11 mouse cellular contexts compared by ENCODE assay signal in the genomic region with DNA sequence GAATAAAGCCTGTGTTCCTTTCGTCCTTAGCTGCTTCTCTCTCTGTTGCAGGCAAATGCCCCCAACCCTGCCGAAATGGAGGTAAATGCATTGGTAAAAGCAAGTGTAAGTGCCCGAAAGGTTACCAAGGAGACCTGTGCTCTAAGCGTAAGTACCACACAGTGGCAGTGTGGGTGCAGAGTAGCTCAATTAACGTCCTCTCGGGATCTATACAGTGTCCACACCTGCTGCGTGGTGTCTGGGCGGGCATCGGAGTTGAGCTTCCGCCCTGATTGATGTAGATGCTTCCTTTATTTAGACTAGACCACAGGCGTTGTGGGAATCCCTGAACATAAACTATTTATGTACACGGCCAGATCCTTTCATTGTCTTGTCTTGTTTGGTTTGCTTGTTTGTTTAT.
DNase-seq lines count a peak whose midpoint lies in the region; ATAC-seq and TF ChIP-seq lines count a peak whose summit lies in the region.
"Had no signal": no experiment of that assay in that cellular context is flagged by ENCODE, and none has a peak within 500 bp of the region (broad histone marks: within the 10 kb centered on the region; RNA-seq: fewer than 3 reads in every experiment).

No protein-coding gene starts in this region.

- ATAC-seq in forebrain, postnatal 0 days, result peak; percentile 38; the same call in 1 of the 2 replicates
- no peak for ATAC-seq in forebrain, embryonic 16.5 days
- no peak for ATAC-seq in liver, embryonic 11.5 days (replicated peaks; ENCODE audit: low FRiP score)
- ATAC-seq in lung, postnatal 0 days, result peak; percentile 77
- ATAC-seq in stomach, embryonic 15.5 days (ENCODE audit: insufficient read depth, low FRiP score, low read depth), result no peak; the same call in 1 of the 2 replicates

- peak; percentile 36 for TF ChIP-seq CTCF in forebrain, postnatal 0 days (IDR thresholded peaks at IDR 0.05; ENCODE audit: low read depth)
- peak; percentile 56 for TF ChIP-seq CTCF in lung, postnatal 0 days (IDR thresholded peaks at IDR 0.05)

- no peak overlapping the region for H3K4me3 ChIP-seq in forebrain, postnatal 0 days (ENCODE audit: low read depth, low read length)
- H3K4me3 ChIP-seq in forebrain, embryonic 16.5 days (replicated peaks; ENCODE audit: low read length), result no peak overlapping the region
- no peak overlapping the region for H3K4me3 ChIP-seq in liver, embryonic 11.5 days (ENCODE audit: low read depth, low read length)
- H3K4me3 ChIP-seq in lung, postnatal 0 days (ENCODE audit: low read depth, low read length), result peak overlapping the region; percentile 6; the same call in 1 of the 2 replicates
- no peak overlapping the region for H3K4me3 ChIP-seq in stomach, embryonic 15.5 days (replicated peaks)

- no peak overlapping the region for H3K9ac ChIP-seq in forebrain, postnatal 0 days
- no peak overlapping the region for H3K9ac ChIP-seq in forebrain, embryonic 16.5 days (replicated peaks; ENCODE audit: low read depth, low read length)
- no peak overlapping the region for H3K9ac ChIP-seq in liver, embryonic 11.5 days (ENCODE audit: low read depth, low read length)
- H3K9ac ChIP-seq in lung, postnatal 0 days (replicated peaks; ENCODE audit: low read depth), result no peak overlapping the region
- no peak overlapping the region for H3K9ac ChIP-seq in stomach, embryonic 15.5 days

- no peak overlapping the region for H3K27ac ChIP-seq in forebrain, postnatal 0 days (ENCODE audit: low read depth, low read length)
- H3K27ac ChIP-seq in forebrain, embryonic 16.5 days (ENCODE audit: low read length), result no peak overlapping the region
- no peak overlapping the region for H3K27ac ChIP-seq in liver, embryonic 11.5 days (ENCODE audit: low read depth, low read length)
- H3K27ac ChIP-seq in lung, postnatal 0 days (ENCODE audit: low read length), result no peak overlapping the region
- H3K27ac ChIP-seq in stomach, embryonic 15.5 days, result no peak overlapping the region

- no peaks in the 10 kb centered on the region for H3K4me1 ChIP-seq in forebrain, postnatal 0 days (ENCODE audit: insufficient read depth)
- 0 out of 2 replicates have a peak, but pooled peaks cover 3% of the 10 kb centered on the region for H3K4me1 ChIP-seq in forebrain, embryonic 16.5 days (replicated peaks; ENCODE audit: control insufficient read depth, insufficient read depth, low read length)
- H3K4me1 ChIP-seq in liver, embryonic 11.5 days (replicated peaks; ENCODE audit: control insufficient read depth, insufficient read depth, low read length), result no peaks in the 10 kb centered on the region
- H3K4me1 ChIP-seq in lung, postnatal 0 days (ENCODE audit: insufficient read depth, low read depth, low read length), result peaks cover 4% of the 10 kb centered on the region; the same call in 1 of the 2 replicates
- no peaks in the 10 kb centered on the region for H3K4me1 ChIP-seq in stomach, embryonic 15.5 days

- 0 out of 2 replicates have a peak overlapping the region, but pooled peaks have one; percentile 9 for H3K4me2 ChIP-seq in forebrain, postnatal 0 days (ENCODE audit: low read depth)
- no peak overlapping the region for H3K4me2 ChIP-seq in forebrain, embryonic 16.5 days (ENCODE audit: low read length)
- H3K4me2 ChIP-seq in liver, embryonic 11.5 days, result peak overlapping the region; percentile 7; the same call in 1 of the 2 replicates
- no peak overlapping the region; the same call in 1 of the 2 replicates for H3K4me2 ChIP-seq in lung, postnatal 0 days (replicated peaks; ENCODE audit: low read depth, low read length)
- 0 out of 2 replicates have a peak overlapping the region, but pooled peaks have one; percentile 1 for H3K4me2 ChIP-seq in stomach, embryonic 15.5 days

- DNase-seq in forebrain, postnatal 0 days, result peak; percentile 22
- DNase-seq in liver, embryonic 11.5 days (ENCODE audit: low spot score), result no peak
- DNase-seq in liver, result no peak
- DNase-seq in lung, postnatal 0 days (ENCODE audit: low spot score), result peak; percentile 35
- no peak for DNase-seq in ovary, adult 18-20 months (ENCODE audit: low spot score)
- no peak for DNase-seq in gastrocnemius, adult 18-20 months (ENCODE audit: low spot score)
- DNase-seq: adrenal gland, postnatal 25 days; cerebellum, adult 2 months; thymus, postnatal 14 days had no signal

- peak; percentile 44; the same call in 1 of the 2 replicates for TF ChIP-seq EP300 in lung, postnatal 0 days (IDR thresholded peaks at IDR 0.05)

- H3K36me3 ChIP-seq in forebrain, postnatal 0 days (ENCODE audit: insufficient read depth), result no peaks in the 10 kb centered on the region
- no peaks in the 10 kb centered on the region for H3K36me3 ChIP-seq in forebrain, embryonic 16.5 days (ENCODE audit: control insufficient read depth, insufficient read depth)
- H3K36me3 ChIP-seq in liver, embryonic 11.5 days (ENCODE audit: control insufficient read depth, insufficient read depth, low read length), result no peaks in the 10 kb centered on the region
- H3K36me3 ChIP-seq in lung, postnatal 0 days (ENCODE audit: insufficient read depth, low read length), result no peaks in the 10 kb centered on the region
- no peaks in the 10 kb centered on the region for H3K36me3 ChIP-seq in stomach, embryonic 15.5 days

- no peaks in the 10 kb centered on the region for H3K9me3 ChIP-seq in forebrain, postnatal 0 days (ENCODE audit: low read length)
- H3K9me3 ChIP-seq in forebrain, embryonic 16.5 days (ENCODE audit: control insufficient read depth, low read length), result no peaks in the 10 kb centered on the region
- no peaks in the 10 kb centered on the region for H3K9me3 ChIP-seq in liver, embryonic 11.5 days (ENCODE audit: control insufficient read depth, low read length)
- no peaks in the 10 kb centered on the region for H3K9me3 ChIP-seq in lung, postnatal 0 days (ENCODE audit: low read length)
- no peaks in the 10 kb centered on the region for H3K9me3 ChIP-seq in stomach, embryonic 15.5 days

- 48% methylated on average over 12 of the region's 12 CpGs for WGBS in forebrain, postnatal 0 days
- WGBS in forebrain, embryonic 16.5 days, result 38% methylated on average over 12 of the region's 12 CpGs
- 59% methylated on average over 12 of the region's 12 CpGs for WGBS in liver, embryonic 11.5 days
- WGBS in lung, postnatal 0 days, result 26% methylated on average over 12 of the region's 12 CpGs
- WGBS in stomach, embryonic 15.5 days, result 34% methylated on average over 12 of the region's 12 CpGs

- no peaks in the 10 kb centered on the region for H3K27me3 ChIP-seq in forebrain, postnatal 0 days (ENCODE audit: insufficient read depth, low read length)
- no peaks in the 10 kb centered on the region for H3K27me3 ChIP-seq in forebrain, embryonic 16.5 days (replicated peaks; ENCODE audit: control insufficient read depth, insufficient read depth, low read length)
- 0 out of 2 replicates have a peak, but pooled peaks cover 4% of the 10 kb centered on the region for H3K27me3 ChIP-seq in liver, embryonic 11.5 days (replicated peaks; ENCODE audit: control insufficient read depth, insufficient read depth, low read length)
- H3K27me3 ChIP-seq in lung, postnatal 0 days (replicated peaks; ENCODE audit: insufficient read depth, low read length), result no peaks in the 10 kb centered on the region
- 0 out of 2 replicates have a peak, but pooled peaks cover 3% of the 10 kb centered on the region for H3K27me3 ChIP-seq in stomach, embryonic 15.5 days (replicated peaks)

Comparison
In these comparisons a context has a peak if more than half of its experiments do, and no peak if none do; other contexts are left out.
1. ATAC-seq: peak in forebrain, postnatal 0 days (single experiment) and lung, postnatal 0 days (single experiment); none in forebrain, embryonic 16.5 days (single experiment), liver, embryonic 11.5 days (single experiment) and stomach, embryonic 15.5 days (single experiment).
2. H3K4me2 ChIP-seq: peak in forebrain, postnatal 0 days (single experiment), liver, embryonic 11.5 days (single experiment) and stomach, embryonic 15.5 days (single experiment); none in forebrain, embryonic 16.5 days (single experiment) and lung, postnatal 0 days (single experiment).
3. DNase-seq: peak in forebrain, postnatal 0 days (single experiment) and lung, postnatal 0 days (single experiment); none in liver, embryonic 11.5 days (single experiment), liver (single experiment), ovary, adult 18-20 months (single experiment) and gastrocnemius, adult 18-20 months (single experiment).